Mouse (Mus musculus) myocyte (in vitro differentiated cells): ENCODE measurements around the gene Rbm6. TPM values are rescaled to one million over a fixed set of nuclear protein-coding genes. Genes with fewer than 3 reads are reported as not detected.

Experiments
- H3K27me3 ChIP-seq: one replicate; pipeline ENCODE4 v1.6.1; 2011; ENCODE audit not compliant: control insufficient read depth, insufficient read depth, insufficient read length
- H3K36me3 ChIP-seq: one replicate; pipeline ENCODE4 v1.6.1; 2011; ENCODE audit not compliant: control insufficient read depth, insufficient read depth
- H3K4me2 ChIP-seq: one replicate; pipeline ENCODE4 v1.6.1; 2011; ENCODE audit warnings: low read depth, control low read depth
- H3K4me3 ChIP-seq: one replicate; pipeline ENCODE4 v1.5.1; 2011; ENCODE audit warnings: mild to moderate bottlenecking, control low read depth, moderate library complexity
- H3K79me2 ChIP-seq: one replicate; pipeline ENCODE4 v1.6.1; 2011; ENCODE audit not compliant: control insufficient read depth, insufficient read depth
- H3ac ChIP-seq: one replicate; pipeline ENCODE4 v1.6.1; 2011; ENCODE audit not compliant: control insufficient read depth, insufficient read length
- CEBPB ChIP-seq: IDR thresholded peaks from 2 replicates; pipeline ENCODE4 v1.6.1; 2011; ENCODE audit warnings: mild to moderate bottlenecking, moderate library complexity; ENCODE audit not compliant: poor library complexity, insufficient read depth, severe bottlenecking
- E2F4 ChIP-seq: IDR thresholded peaks from one replicate; pipeline ENCODE4 v1.6.1; 2011; ENCODE audit warnings: mild to moderate bottlenecking, control low read depth, moderate library complexity; ENCODE audit not compliant: insufficient read depth
- MAX ChIP-seq: IDR thresholded peaks from one replicate; pipeline ENCODE4 v1.6.1; 2011; ENCODE audit warnings: low read depth, mild to moderate bottlenecking, control low read depth
- MYOD1 ChIP-seq, 3 experiments: IDR thresholded peaks; one replicate each; pipeline ENCODE4 v1.6.1; 2011; ENCODE audit warnings: control low read depth in 2 of 3, low read depth in 2 of 3, mild to moderate bottlenecking in 2 of 3, moderate library complexity in 1 of 3; ENCODE audit not compliant: insufficient read length in 2 of 3, control insufficient read depth in 1 of 3
- MYOG ChIP-seq, 3 experiments: IDR thresholded peaks; one replicate each; pipeline ENCODE4 v1.6.1; 2011; ENCODE audit warnings: control low read depth in 2 of 3, low read depth in 2 of 3, mild to moderate bottlenecking in 2 of 3; ENCODE audit not compliant: insufficient read length in 2 of 3, control insufficient read depth in 1 of 3, insufficient read depth in 1 of 3
- POLR2A ChIP-seq: IDR thresholded peaks from one replicate; pipeline ENCODE4 v1.6.1; 2011; ENCODE audit warnings: low read depth, mild to moderate bottlenecking, control low read depth, moderate library complexity; ENCODE audit not compliant: insufficient read length
- POLR2AphosphoS2 ChIP-seq: IDR thresholded peaks from one replicate; pipeline ENCODE4 v1.6.1; 2011; ENCODE audit warnings: low read depth, control low read depth; ENCODE audit not compliant: insufficient read length
- REST ChIP-seq: IDR thresholded peaks from one replicate; pipeline ENCODE4 v1.6.1; 2011; ENCODE audit warnings: mild to moderate bottlenecking, control low read depth, moderate library complexity; ENCODE audit not compliant: insufficient read depth, insufficient read length
- SRF ChIP-seq: IDR thresholded peaks from one replicate; pipeline ENCODE4 v1.6.1; 2011; ENCODE audit warnings: low read depth; ENCODE audit not compliant: control insufficient read depth, insufficient read length
- TCF12 ChIP-seq: IDR thresholded peaks from one replicate; pipeline ENCODE4 v1.6.1; 2011; ENCODE audit warnings: mild to moderate bottlenecking, control low read depth; ENCODE audit not compliant: poor library complexity, insufficient read depth, severe bottlenecking
- TCF3 ChIP-seq: IDR thresholded peaks from one replicate; pipeline ENCODE4 v1.6.1; 2011; ENCODE audit warnings: low read depth, control low read depth; ENCODE audit not compliant: insufficient read length
- USF1 ChIP-seq: IDR thresholded peaks from one replicate; pipeline ENCODE4 v1.6.1; 2011; ENCODE audit warnings: low read depth, mild to moderate bottlenecking, control low read depth, moderate library complexity
- polyA plus RNA-seq: library from polyadenylated mRNA; unstranded; fragments of >200 nt; fragmentation: generic; extraction: Trizol; gene quantifications from one replicate; pipeline ENCODE4 v1.2.1, GENCODE M21; 2012; ENCODE audit warnings: missing spikeins

Rbm6 gene
- polyA plus RNA-seq, 1 experiment = 10.2 TPM

GRCm38 (mm10) chr9:107812132-107812531 lies 60.9 kb downstream of the Rbm6 start:
- Histone ChIP-seq H3K79me2 (no peaks in the 10 kb centered on the region), H3K4me2 (no peak overlapping the region), H3K27me3 (no peaks in the 10 kb centered on the region), H3K36me3 (peaks cover 19% of the 10 kb centered on the region), H3K4me3 (no peak overlapping the region), H3ac (no peak overlapping the region)
- TF ChIP-seq CEBPB (no peak), MYOG (IDR thresholded peaks at IDR 0.05; ENCODE audit: control insufficient read depth in 1 of 3, insufficient read depth in 1 of 3, insufficient read length in 2 of 3, low read depth in 2 of 3) (no peak), USF1 (no peak), POLR2A (no peak), E2F4 (no peak), REST (no peak), MYOD1 (IDR thresholded peaks at IDR 0.05; ENCODE audit: control insufficient read depth in 1 of 3, insufficient read length in 2 of 3, low read depth in 2 of 3) (no peak), SRF (no peak), TCF12 (no peak)

- TF ChIP-seq POLR2AphosphoS2 (no peak), MYOG (IDR thresholded peaks at IDR 0.05; ENCODE audit: control insufficient read depth in 1 of 3, insufficient read depth in 1 of 3, insufficient read length in 2 of 3, low read depth in 2 of 3) (no peak), MAX (no peak), E2F4 (no peak), CEBPB (no peak), USF1 (no peak), TCF12 (no peak)
- Histone ChIP-seq H3ac (no peak overlapping the region), H3K4me2 (no peak overlapping the region), H3K36me3 (peaks cover 19% of the 10 kb centered on the region), H3K27me3 (no peaks in the 10 kb centered on the region), H3K4me3 (no peak overlapping the region), H3K79me2 (no peaks in the 10 kb centered on the region)
Measured at GRCm38 (mm10) chr9:107810985-107811384, 62.1 kb downstream of the Rbm6 start.

- Histone ChIP-seq H3K4me3 (no peak overlapping the region), H3ac (no peak overlapping the region), H3K79me2 (no peaks in the 10 kb centered on the region), H3K27me3 (no peaks in the 10 kb centered on the region), H3K36me3 (peaks cover 52% of the 10 kb centered on the region), H3K4me2 (no peak overlapping the region)
- TF ChIP-seq E2F4 (no peak), MYOD1 (IDR thresholded peaks at IDR 0.05; ENCODE audit: control insufficient read depth in 1 of 3, insufficient read length in 2 of 3, low read depth in 2 of 3) (no peak), TCF12 (no peak), SRF (no peak), MAX (no peak), TCF3 (no peak), MYOG (IDR thresholded peaks at IDR 0.05; ENCODE audit: control insufficient read depth in 1 of 3, insufficient read depth in 1 of 3, insufficient read length in 2 of 3, low read depth in 2 of 3) (no peak), CEBPB (no peak), POLR2A (no peak), POLR2AphosphoS2 (no peak), REST (no peak), USF1 (no peak)
Measured at GRCm38 (mm10) chr9:107791714-107792113, 81.3 kb downstream of the Rbm6 start.

GRCm38 (mm10) chr9:107782536-107783203 lies 90.4 kb downstream of the Rbm6 start:
- Histone ChIP-seq H3K4me3 (no peak overlapping the region), H3K27me3 (no peaks in the 10 kb centered on the region), H3K79me2 (no peaks in the 10 kb centered on the region), H3K4me2 (no peak overlapping the region), H3ac (no peak overlapping the region), H3K36me3 (peaks cover 60% of the 10 kb centered on the region)
- TF ChIP-seq MYOD1 (IDR thresholded peaks at IDR 0.05; ENCODE audit: control insufficient read depth in 1 of 3, insufficient read length in 2 of 3, low read depth in 2 of 3) (no peak), MAX (no peak), USF1 (no peak), SRF (no peak), TCF3 (no peak), TCF12 (no peak), REST (no peak), MYOG (IDR thresholded peaks at IDR 0.05; ENCODE audit: control insufficient read depth in 1 of 3, insufficient read depth in 1 of 3, insufficient read length in 2 of 3, low read depth in 2 of 3) (no peak), CEBPB (no peak), POLR2AphosphoS2 (no peak), POLR2A (no peak), E2F4 (no peak)

- no peak overlapping the region for H3K4me2 ChIP-seq
- no peaks in the 10 kb centered on the region for H3K79me2 ChIP-seq
- peaks cover 48% of the 10 kb centered on the region for H3K36me3 ChIP-seq
- no peaks in the 10 kb centered on the region for H3K27me3 ChIP-seq
- TF ChIP-seq TCF12 (no peak), TCF3 (no peak), REST (no peak), POLR2A (no peak), MYOD1 (IDR thresholded peaks at IDR 0.05; ENCODE audit: control insufficient read depth in 1 of 3, insufficient read length in 2 of 3, low read depth in 2 of 3) (no peak), MYOG (IDR thresholded peaks at IDR 0.05; ENCODE audit: control insufficient read depth in 1 of 3, insufficient read depth in 1 of 3, insufficient read length in 2 of 3, low read depth in 2 of 3) (no peak), USF1 (no peak), CEBPB (no peak)
- H3K4me3 ChIP-seq = no peak overlapping the region
- no peak overlapping the region for H3ac ChIP-seq
Measured at GRCm38 (mm10) chr9:107776809-107777208, 96.2 kb downstream of the Rbm6 start.
